Mouse (Mus musculus) layer of hippocampus, adult 9-11 months (tissue): ENCODE data around the gene Ttc14.

Source experiments
- DNase-seq: peaks from one replicate; pipeline ENCODE4 v3.0.0; 2022

Gene Ttc14

DNA sequence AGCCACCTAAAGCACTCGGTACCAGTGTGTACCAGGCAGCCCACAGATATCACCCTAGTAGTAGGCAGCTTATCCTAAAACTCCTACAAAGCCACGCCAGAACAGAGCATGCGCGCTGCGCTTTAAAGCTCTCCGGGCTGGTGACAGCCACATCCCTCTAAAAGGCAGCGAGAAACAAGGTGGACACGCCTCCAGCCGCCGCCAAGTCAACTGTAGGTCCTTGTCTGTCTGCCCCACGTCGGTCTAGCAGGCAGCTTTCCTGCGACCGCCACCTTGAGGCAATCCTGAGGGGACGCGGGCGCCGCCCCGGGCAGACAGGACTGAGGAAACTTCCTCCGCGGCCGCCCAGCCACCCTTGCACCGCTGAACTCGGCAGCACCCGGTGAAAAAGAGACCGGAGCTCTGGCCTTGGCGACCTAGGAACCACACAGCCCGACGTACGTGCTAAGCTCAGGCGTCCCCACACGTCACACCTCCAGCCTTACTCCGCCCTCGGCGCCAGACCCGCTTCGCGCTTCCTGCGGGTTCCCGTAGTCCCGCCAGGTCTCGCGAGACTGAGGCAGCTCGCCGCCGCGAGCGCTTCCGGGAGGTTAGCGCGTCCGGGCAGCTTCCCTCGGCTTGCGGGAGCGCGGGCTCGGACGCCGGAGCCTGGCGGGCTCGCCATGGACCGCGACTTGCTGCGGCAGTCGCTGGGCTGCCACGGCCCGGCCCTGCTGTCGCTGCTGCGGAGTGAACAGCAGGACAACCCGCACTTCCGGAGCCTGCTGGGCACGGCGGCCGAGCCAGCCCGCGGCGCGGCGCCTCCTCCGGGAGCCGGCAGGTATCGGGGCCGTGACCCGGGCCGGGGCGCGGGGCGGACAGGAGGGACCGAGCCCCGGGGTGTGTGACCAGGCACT lies at the start of gene Ttc14:
Gene Ttc14, plus strand, starts transcription at position 216 of the 896 bp plus-strand sequence.
- peak; percentile 95 for DNase-seq

DNA sequence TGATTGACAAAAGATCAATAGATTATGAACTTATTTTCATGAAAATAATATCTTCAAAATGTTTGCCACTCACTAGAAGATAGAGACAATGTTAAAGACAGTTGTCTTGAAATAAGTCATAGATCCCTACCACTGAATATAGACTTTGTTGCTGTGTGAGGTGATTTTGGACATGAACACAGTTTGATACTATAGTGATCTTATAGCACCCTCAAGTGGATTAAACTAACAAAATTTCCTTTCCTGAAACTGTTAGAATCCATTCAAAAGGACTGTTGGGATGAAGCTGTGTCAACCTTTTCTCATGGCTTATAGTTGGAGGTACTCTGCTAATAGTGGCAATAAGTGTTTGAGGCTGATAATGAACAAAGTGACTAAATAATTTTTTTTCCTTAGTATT lies 8.7 kb upstream of the Ttc14 start:
- DNase-seq: no peak

DNA sequence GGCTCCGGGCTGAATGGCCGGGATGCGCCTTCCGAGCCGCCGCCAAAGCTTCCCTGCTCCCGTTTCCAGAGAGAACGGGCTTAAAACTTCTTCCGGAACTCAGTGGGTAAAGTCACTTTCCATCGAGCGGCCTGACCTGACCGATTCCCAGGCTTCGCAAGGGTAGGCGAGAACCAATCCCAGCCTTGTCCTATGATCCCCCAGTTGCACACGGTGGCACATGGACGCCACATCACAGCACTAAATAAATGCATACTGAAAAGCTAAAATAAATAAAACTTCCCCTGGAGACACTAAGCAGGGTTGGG lies 835 bp downstream of the Ttc14 start:
- no peak for DNase-seq

DNA sequence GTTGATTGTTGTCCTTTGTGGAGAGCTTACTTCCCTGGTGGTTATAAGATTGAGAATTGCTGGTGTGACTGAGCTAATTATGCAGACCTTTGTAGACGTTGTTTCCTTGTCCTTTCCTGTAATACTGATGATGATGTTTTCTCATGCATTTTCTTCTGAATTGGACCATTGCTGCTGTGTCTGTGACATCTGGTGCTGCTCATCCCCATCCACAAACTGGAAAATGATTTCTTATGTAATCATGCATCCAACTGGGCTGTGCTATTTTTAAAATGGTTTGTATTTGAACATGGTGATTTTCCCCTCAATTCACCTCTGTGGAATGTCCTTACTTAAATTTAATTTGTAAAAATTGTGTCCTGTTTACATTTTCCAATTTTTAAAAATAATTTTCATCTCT lies 7.5 kb downstream of the Ttc14 start:
- peak; percentile 15 for DNase-seq

DNA sequence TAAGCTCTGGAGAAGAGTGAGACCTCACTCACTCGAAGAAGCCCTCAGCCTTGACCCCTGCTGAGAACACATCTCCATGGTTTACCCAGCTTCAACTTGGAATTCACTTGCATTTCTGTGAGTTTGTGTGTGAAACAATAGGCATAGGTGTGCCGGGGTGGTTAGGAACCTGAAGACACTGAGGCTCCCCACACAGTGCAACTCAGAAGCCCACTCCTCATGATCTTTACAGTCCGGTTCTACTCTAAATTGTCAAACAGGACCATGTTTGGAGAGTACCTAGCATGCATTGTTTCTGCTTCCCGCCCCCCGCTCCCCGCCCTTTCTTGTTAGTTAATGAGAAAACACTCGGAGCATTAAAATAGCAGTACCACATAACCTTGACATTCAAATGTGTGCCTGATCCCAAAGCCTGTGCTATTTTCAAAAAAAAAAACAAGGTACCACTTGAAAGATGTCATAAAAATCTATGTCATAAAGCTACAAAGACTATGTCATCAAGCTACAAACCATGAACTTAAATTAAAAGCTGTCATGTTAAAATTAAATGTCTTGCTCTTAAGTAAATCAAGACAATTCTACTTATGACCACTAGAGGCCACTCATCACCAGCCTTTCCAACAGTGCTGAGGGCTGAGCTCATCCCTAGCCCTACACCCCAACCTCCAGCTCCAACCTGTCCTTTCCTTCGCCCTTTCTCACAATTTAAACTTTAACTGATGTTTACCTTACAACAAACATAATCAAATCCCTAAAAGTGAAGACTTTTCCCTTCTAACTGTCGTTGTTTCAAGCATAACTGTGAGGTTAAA lies 24.7 kb downstream of the Ttc14 start:
- no peak for DNase-seq

DNA sequence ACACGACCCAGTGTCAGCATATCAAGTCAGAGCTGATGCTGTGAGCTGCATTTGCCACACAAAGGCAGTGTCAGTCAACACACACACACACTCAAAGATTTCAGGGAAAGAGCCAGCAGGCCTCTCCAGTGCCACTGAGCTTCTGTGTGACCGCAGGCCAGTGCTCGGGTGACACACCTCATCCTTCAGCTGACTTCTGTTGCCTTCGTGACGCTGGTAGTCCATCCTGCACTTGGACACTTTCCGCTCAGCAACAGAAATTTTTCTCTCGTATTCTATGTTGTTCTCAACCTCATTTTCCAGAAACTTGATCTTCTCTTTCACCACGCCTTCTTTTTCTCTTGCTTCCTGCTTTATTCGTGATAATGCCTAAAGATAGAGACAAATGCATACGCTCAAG lies 32.7 kb downstream of the Ttc14 start:
- no peak for DNase-seq

DNA sequence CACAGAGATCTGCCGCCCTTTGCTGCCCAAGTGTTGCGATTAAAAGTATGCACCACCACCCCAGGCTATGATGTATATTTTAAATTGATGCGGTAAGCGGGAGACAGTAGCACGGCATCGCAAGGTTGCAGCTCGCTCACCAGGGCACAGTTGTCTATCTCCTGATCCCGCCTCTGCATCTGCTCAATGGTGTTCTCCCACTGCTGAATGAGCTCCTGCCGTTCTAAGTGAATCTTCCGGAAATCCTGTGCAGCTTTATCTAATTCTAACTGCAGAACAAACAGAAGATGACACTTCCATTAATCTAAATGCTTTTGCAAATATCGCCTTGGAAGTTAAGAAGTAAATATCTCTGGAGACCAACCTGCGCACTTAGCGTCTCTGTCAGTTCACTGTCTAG lies 36.9 kb downstream of the Ttc14 start:
- no peak for DNase-seq

DNA sequence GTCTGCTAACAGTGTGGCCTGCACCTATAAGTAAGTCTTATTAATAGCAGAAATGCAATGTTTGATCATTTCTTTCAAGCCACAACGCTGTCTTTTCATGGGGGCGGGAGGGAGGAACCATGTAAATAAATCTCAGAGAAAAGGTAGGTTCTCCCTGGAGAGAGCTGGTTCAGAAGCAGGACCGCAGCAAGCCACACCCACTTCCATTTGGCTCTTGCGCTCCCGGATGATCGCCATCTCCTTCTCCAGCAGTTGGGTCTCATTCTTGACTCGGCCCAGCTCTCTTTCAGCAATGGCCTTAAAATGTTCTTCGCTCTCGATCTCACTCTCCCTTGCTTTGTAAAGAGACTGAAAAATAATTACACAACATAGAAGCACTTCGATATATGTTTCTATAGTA lies 39.2 kb downstream of the Ttc14 start:
- no peak for DNase-seq

DNA sequence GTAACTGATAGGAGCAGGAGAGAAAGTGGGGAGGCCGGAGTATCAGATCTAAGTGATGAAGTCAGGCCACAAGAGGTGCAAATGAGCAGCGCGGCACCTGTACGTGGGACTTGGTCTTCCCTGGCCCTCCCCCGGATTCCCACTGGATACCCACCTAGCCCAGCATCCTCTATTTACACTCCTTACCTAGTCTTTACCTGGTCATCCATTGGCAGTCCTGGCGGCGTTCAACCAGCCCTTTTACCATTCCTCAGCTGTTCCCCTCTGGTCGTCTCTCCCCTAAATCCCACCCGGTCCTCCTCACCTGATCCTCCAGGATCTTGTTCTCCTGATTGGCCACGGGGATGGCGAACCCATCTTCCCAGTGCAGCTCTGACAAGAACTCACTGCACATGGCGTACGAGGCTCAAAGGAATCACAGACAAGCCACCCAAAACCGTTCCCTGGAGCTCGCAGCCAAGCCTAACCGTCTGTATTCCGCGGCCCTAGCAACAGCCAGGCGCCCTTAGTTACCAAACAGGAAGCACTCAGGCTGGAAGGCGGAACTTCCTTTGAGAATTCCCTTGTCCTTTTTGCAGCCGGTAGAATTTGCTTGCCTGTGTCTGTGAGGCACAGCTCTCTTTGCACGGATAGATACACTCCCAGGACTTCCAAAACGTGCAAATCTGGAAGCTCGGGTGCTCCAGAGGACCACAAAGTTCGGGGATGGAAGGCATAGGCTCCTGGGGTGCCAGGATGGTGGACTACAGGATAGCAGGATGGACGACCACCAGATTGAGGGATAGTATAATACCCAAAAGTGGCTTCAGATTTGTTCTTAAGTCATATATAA lies 44.4 kb downstream of the Ttc14 start, which contains the start of gene Ccdc39:
Gene Ccdc39, minus strand, starts transcription at position 510 of the 832 bp plus-strand sequence.
- peak; percentile 83 for DNase-seq

DNA sequence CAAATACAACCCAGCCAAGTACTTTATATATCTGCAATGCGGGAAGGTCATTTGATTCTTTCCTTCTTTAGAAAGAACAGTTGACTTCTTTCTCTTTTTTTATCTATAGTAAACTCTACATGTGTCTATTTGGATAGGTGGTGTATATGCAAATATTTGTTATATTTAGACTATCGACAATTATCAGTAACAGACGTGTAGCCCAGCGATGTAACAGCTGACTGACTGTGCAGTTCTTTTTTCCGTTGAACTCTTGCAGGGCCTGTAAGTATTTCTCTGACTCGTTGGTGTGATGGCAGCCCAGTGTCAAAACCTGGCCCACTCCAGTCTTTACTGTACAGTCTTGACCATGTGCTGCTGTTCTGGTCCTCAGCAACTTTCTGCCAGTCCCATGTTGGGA lies 47.0 kb downstream of the Ttc14 start:
- no peak for DNase-seq

DNA sequence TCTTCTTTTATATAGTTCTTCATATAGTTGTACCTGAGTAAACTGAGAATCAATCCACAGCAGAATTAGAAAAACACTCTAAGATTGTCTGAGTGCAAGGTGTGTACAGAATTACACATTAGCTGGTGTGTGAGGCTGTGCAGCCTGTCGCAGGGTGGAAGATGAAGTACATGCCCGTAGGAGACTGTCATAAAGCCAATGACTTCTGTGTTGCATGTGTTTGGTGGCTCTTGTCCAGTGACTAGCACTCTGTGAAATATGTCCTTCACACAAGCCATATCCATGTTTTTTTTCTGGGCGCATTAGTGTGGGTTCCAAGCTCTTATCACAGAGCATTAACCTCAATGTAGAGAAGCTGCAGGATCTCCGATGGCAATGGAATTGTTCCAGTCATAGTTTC lies 51.2 kb downstream of the Ttc14 start:
- DNase-seq: no peak

DNA sequence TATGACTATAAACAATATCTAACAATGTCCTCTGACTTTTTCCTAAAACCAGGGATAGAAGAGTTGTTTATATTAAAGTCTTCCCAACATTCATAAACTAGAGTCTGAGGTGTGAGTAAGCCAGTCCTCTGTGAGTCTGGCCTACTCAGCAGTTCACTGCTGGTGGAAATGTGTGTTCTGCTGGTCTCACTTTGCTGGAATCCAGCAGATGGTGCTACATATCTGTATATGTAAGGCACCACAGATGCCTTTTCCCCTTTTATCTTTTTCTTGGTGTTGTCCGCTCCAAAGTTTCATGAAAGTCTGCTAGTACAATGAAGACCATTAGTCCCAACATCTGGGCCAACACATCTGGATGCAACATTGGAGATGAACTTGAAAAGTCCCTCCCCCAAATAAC lies 53.4 kb downstream of the Ttc14 start:
- peak; percentile 17 for DNase-seq

DNA sequence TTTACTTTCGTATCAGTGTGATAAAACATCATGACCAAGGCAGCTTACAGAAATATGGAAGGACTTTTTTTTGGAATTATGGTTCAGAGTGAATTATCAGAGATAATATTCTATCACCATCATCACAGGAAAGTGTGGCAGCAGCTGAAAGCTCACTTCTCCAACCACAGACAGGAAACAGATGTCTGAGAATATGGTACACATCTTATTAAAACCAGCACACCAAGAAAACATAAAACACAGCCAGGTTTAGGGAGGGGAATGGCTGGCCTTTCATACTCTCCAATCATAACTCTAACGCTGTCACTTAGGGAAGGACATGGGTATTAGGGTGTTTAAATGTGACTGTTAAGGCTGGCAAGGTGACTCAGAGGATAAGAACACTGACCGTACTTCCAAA lies 59.3 kb downstream of the Ttc14 start:
- DNase-seq: no peak

DNA sequence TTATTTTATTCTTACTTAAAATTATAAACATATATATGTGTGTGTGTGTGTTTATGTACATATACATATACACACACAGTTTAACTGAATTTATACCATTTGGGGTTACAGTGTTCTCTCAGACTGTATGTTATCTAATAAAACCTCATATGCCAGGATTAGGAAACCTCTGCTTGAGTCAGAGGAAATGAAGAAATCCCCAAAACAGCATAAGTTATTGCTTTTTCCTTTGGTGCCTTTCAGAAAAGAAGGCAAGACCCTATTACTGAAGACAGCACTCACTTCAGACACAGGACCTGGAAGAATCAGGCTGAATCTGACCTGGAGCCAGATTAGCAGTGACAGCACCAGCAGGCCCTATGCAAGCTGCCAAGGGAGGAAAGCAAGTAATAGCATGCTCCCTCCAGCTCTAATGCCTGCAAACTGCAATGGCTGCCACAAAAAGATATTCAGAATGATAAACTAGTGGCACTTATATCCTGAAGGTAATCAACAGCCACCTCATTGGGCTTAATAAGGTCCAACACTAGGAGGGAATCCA lies 64.4 kb downstream of the Ttc14 start:
- no peak for DNase-seq
